Mouse (Mus musculus): Measurements from ENCODE around the gene Chst15.
A peak's percentile ranks its signal among the peaks of the same experiment; 100 is the strongest.

The Chst15 gene

GRCm38 (mm10) chr7:132317036-132317541, at the start of gene Chst15:
Gene Chst15, minus strand, starts transcription at chr7:132317228.
- peak; percentile 67 to 73 for DNase-seq

- peak; percentile 56 to 58 for DNase-seq
Measured at GRCm38 (mm10) chr7:132365703-132366384, 48.8 kb upstream of the Chst15 start.

GRCm38 (mm10) chr7:132365111-132365510, 48.1 kb upstream of the Chst15 start:
- peak in 1 of 2 experiments; percentile 14 for DNase-seq

GRCm38 (mm10) chr7:132364506-132364905, 47.5 kb upstream of the Chst15 start:
- DNase-seq = peak; percentile 40 to 52

- DNase-seq = no peak
Measured at GRCm38 (mm10) chr7:132360336-132360735, 43.3 kb upstream of the Chst15 start.

- no peak for DNase-seq
Measured at GRCm38 (mm10) chr7:132358709-132359108, 41.7 kb upstream of the Chst15 start.

- DNase-seq = no peak
Measured at GRCm38 (mm10) chr7:132358250-132358649, 41.2 kb upstream of the Chst15 start.

- no peak for DNase-seq
Measured at GRCm38 (mm10) chr7:132357841-132358237, 40.8 kb upstream of the Chst15 start.

GRCm38 (mm10) chr7:132356881-132357840, 40.1 kb upstream of the Chst15 start:
- DNase-seq = no peak

- peak; percentile 34 to 54 for DNase-seq
Measured at GRCm38 (mm10) chr7:132356185-132356584, 39.2 kb upstream of the Chst15 start.

- no peak for DNase-seq
Measured at GRCm38 (mm10) chr7:132355767-132356166, 38.7 kb upstream of the Chst15 start.

GRCm38 (mm10) chr7:132349075-132349572, 32.1 kb upstream of the Chst15 start:
- no peak for DNase-seq

- no peak for DNase-seq
Measured at GRCm38 (mm10) chr7:132347273-132348045, 30.4 kb upstream of the Chst15 start.

- no peak for DNase-seq
Measured at GRCm38 (mm10) chr7:132345526-132346070, 28.6 kb upstream of the Chst15 start.

- no peak for DNase-seq
Measured at GRCm38 (mm10) chr7:132344606-132345005, 27.6 kb upstream of the Chst15 start.

- no peak for DNase-seq
Measured at GRCm38 (mm10) chr7:132343900-132344299, 26.9 kb upstream of the Chst15 start.

- no peak for DNase-seq
Measured at GRCm38 (mm10) chr7:132343146-132343545, 26.1 kb upstream of the Chst15 start.

GRCm38 (mm10) chr7:132339041-132339839, 22.2 kb upstream of the Chst15 start:
- DNase-seq = no peak

- DNase-seq = no peak
Measured at GRCm38 (mm10) chr7:132338350-132338749, 21.3 kb upstream of the Chst15 start.

- DNase-seq = no peak
Measured at GRCm38 (mm10) chr7:132337268-132337917, 20.4 kb upstream of the Chst15 start.

GRCm38 (mm10) chr7:132336781-132337180, 19.8 kb upstream of the Chst15 start:
- DNase-seq = peak; percentile 15 to 22

Data from thymus, postnatal 36 days (tissue).